Mouse (Mus musculus): ENCODE measurements around the gene Gstt2. TPM values are rescaled to one million over a fixed set of nuclear protein-coding genes. Genes with fewer than 3 reads are reported as not detected.

Gstt2 gene
- polyA plus RNA-seq, 1 experiment from 2014 or later = 77.4 TPM

DNA sequence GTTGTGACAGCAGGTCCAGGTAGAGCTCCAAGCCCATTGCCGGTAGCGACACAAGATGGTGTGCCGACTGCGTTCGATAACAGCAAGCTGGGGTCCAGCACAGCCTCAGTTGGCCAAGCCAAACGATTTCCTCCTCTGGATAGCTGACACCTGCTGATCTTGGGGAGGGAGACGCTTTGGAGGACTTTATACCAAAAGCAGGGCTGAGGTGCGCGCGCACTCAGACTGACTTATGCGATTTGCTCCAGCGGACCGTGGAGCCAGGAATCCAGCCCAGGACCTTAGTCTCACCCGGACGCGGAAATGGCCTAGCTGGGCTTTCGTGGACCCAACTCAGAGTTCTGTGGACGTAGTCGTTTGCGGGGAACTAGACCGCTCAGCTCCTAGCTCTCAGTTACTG is 3.0 kb downstream of the Gstt2 start:
- no peaks in the 10 kb centered on the region for H3K9me3 ChIP-seq (ENCODE audit: control insufficient read depth, low read length)
- H3K4me2 ChIP-seq (replicated peaks; ENCODE audit: low read depth) = peak overlapping the region; percentile 77
- H3K4me3 ChIP-seq (ENCODE audit: low read depth, low read length) = peak overlapping the region; percentile 43
- ATAC-seq (ENCODE audit: low FRiP score, low TSS enrichment) (peak; percentile 39), DNase-seq (ENCODE audit: low spot score) (peak; percentile 89)
- WGBS = 3% methylated on average over 21 of the region's 21 CpGs
- no peaks in the 10 kb centered on the region for H3K27me3 ChIP-seq (ENCODE audit: control insufficient read depth, insufficient read depth, low read length)
- peak overlapping the region; percentile 88 for H3K27ac ChIP-seq (replicated peaks)
- no peaks in the 10 kb centered on the region; the same call in none of the 2 replicates for H3K4me1 ChIP-seq (replicated peaks; ENCODE audit: control insufficient read depth, insufficient read depth)
- no peaks in the 10 kb centered on the region for H3K36me3 ChIP-seq (ENCODE audit: control insufficient read depth, insufficient read depth, low read length)
- peak overlapping the region; percentile 67 for H3K9ac ChIP-seq (ENCODE audit: low read length)
- TF ChIP-seq CTCF (IDR thresholded peaks at IDR 0.05; ENCODE audit: low read depth) (no peak), EP300 (optimal IDR thresholded peaks at IDR 0.05) (no peak)

DNA sequence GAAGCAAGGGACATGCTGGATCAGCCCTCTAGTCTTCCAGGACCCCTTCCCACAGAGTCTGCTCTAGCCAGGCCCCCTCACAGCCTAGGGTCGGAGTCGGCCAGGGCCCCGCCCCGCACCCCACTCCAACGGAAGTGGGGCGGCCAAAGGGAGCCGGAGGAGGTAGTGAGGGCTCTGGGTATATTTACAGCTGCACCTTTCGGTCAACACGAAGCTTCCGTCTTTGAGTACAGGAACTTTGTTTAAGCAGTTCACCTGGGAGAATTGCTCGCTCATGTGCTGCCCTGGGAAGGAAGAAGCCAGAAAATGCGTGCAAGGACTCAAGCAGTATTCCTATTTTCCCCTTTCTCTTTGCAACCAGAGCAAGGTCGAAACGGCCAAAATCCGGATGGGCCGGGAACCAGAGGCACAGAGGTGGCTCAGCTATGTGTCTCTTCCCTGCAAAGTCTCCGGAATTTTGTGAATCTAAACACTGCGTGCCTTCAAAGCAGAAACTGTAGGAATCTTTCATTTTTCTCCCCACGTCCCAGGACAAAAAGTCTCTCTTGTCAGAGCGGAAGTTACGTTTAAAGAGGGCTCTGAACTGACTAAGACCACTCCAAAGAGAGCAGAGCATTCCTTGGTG is 3.7 kb downstream of the Gstt2 start:
- peak; percentile 62 for DNase-seq (ENCODE audit: low spot score)
- WGBS = 13% methylated on average over 21 of the region's 21 CpGs
- peak overlapping the region; percentile 43 for H3K4me3 ChIP-seq (ENCODE audit: low read depth, low read length)
- no peaks in the 10 kb centered on the region; the same call in none of the 2 replicates for H3K4me1 ChIP-seq (replicated peaks; ENCODE audit: control insufficient read depth, insufficient read depth)
- peak overlapping the region; percentile 67 for H3K9ac ChIP-seq (ENCODE audit: low read length)
- TF ChIP-seq EP300 (optimal IDR thresholded peaks at IDR 0.05) = no peak
- TF ChIP-seq CTCF (IDR thresholded peaks at IDR 0.05; ENCODE audit: low read depth) = no peak
- no peaks in the 10 kb centered on the region for H3K27me3 ChIP-seq (ENCODE audit: control insufficient read depth, insufficient read depth, low read length)
- H3K9me3 ChIP-seq (ENCODE audit: control insufficient read depth, low read length) = no peaks in the 10 kb centered on the region
- ATAC-seq (ENCODE audit: low FRiP score, low TSS enrichment) = peak; percentile 16; the same call in 1 of the 2 replicates
- peak overlapping the region; percentile 77 for H3K4me2 ChIP-seq (replicated peaks; ENCODE audit: low read depth)
- H3K36me3 ChIP-seq (ENCODE audit: control insufficient read depth, insufficient read depth, low read length) = no peaks in the 10 kb centered on the region
- peak overlapping the region; percentile 88 for H3K27ac ChIP-seq (replicated peaks)

GRCm38 (mm10) chr10:75832272-75832895 is 4.8 kb downstream of the Gstt2 start:
- peak; percentile 88 for DNase-seq (ENCODE audit: low spot score)
- Histone ChIP-seq H3K27ac (replicated peaks) (no peak overlapping the region), H3K4me3 (ENCODE audit: low read depth, low read length) (no peak overlapping the region), H3K27me3 (ENCODE audit: control insufficient read depth, insufficient read depth, low read length) (no peaks in the 10 kb centered on the region), H3K36me3 (ENCODE audit: control insufficient read depth, insufficient read depth, low read length) (no peaks in the 10 kb centered on the region), H3K9me3 (ENCODE audit: control insufficient read depth, low read length) (no peaks in the 10 kb centered on the region), H3K4me1 (replicated peaks; ENCODE audit: control insufficient read depth, insufficient read depth) (peaks cover 1% of the 10 kb centered on the region), H3K9ac (ENCODE audit: low read length) (no peak overlapping the region), H3K4me2 (replicated peaks; ENCODE audit: low read depth) (no peak overlapping the region)
- ATAC-seq (ENCODE audit: low FRiP score, low TSS enrichment) = peak; percentile 16; the same call in 1 of the 2 replicates
- TF ChIP-seq CTCF (IDR thresholded peaks at IDR 0.05; ENCODE audit: low read depth) (peak; percentile 94), EP300 (optimal IDR thresholded peaks at IDR 0.05) (no peak)
- 71% methylated on average over 13 of the region's 13 CpGs for WGBS

- no peak overlapping the region for H3K27ac ChIP-seq (replicated peaks)
These were observed 7.0 kb downstream of the Gstt2 start for GRCm38 (mm10) chr10:75830275-75830670.

DNA sequence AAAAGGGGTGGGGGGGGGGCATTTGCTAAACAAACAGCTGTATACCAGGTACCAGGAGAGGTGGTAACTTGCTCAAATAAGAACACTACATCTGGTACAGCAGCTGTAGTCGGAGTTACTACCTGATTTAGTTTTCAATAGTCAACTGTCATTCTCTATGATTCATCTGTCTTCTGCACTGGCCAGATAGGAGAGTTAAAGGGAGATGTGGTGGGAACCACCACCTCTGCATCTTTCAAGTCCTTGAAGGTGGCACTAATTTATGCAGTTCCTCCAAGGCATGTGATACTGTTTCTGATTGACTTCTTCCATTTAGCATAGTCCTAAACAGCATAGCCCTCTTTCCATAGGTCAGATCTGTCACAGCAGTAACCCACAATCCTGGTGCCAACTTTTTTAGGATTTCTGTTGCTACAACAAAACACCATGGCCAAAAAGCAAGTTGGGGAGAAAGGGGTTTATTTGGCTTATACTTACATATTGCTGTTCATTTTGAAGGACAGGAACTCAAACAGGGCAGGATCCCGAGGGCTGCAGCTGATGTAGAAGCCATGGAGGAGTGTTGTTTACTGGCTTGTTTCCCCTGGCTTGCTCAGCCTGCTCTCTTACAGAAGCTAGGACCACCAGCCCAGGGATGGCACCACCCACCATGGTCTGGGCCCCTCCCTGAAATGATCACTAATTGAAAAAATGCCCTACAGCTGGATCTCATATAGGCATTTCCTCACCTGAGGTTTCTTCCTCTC is 7.5 kb downstream of the Gstt2 start:
- H3K4me2 ChIP-seq (replicated peaks; ENCODE audit: low read depth) = no peak overlapping the region
- 65% methylated on average over 2 of the region's 2 CpGs for WGBS
- no peaks in the 10 kb centered on the region for H3K9me3 ChIP-seq (ENCODE audit: control insufficient read depth, low read length)
- TF ChIP-seq CTCF (IDR thresholded peaks at IDR 0.05; ENCODE audit: low read depth) (no peak), EP300 (optimal IDR thresholded peaks at IDR 0.05) (no peak)
- H3K27ac ChIP-seq (replicated peaks) = no peak overlapping the region
- peaks cover 2% of the 10 kb centered on the region; the same call in 1 of the 2 replicates for H3K4me1 ChIP-seq (replicated peaks; ENCODE audit: control insufficient read depth, insufficient read depth)
- no peak for DNase-seq (ENCODE audit: low spot score)
- no peaks in the 10 kb centered on the region for H3K36me3 ChIP-seq (ENCODE audit: control insufficient read depth, insufficient read depth, low read length)
- H3K4me3 ChIP-seq (ENCODE audit: low read depth, low read length) = no peak overlapping the region
- no peaks in the 10 kb centered on the region for H3K27me3 ChIP-seq (ENCODE audit: control insufficient read depth, insufficient read depth, low read length)
- no peak overlapping the region for H3K9ac ChIP-seq (ENCODE audit: low read length)
- no peak for ATAC-seq (ENCODE audit: low FRiP score, low TSS enrichment)

More at GRCm38 (mm10) chr10:75830275-75830670, 7.0 kb downstream of the Gstt2 start:
- peaks cover 2% of the 10 kb centered on the region; the same call in 1 of the 2 replicates for H3K4me1 ChIP-seq (replicated peaks; ENCODE audit: control insufficient read depth, insufficient read depth)
- H3K27me3 ChIP-seq (ENCODE audit: control insufficient read depth, insufficient read depth, low read length) = no peaks in the 10 kb centered on the region
- no peaks in the 10 kb centered on the region for H3K36me3 ChIP-seq (ENCODE audit: control insufficient read depth, insufficient read depth, low read length)
- ATAC-seq (ENCODE audit: low FRiP score, low TSS enrichment) = no peak
- WGBS = 76% methylated on average over 2 of the region's 2 CpGs
- no peak for DNase-seq (ENCODE audit: low spot score)
- H3K9ac ChIP-seq (ENCODE audit: low read length) = no peak overlapping the region
- no peak for TF ChIP-seq CTCF (IDR thresholded peaks at IDR 0.05; ENCODE audit: low read depth)
- TF ChIP-seq EP300 (optimal IDR thresholded peaks at IDR 0.05) = no peak
- H3K4me3 ChIP-seq (ENCODE audit: low read depth, low read length) = no peak overlapping the region
- no peaks in the 10 kb centered on the region for H3K9me3 ChIP-seq (ENCODE audit: control insufficient read depth, low read length)
- H3K4me2 ChIP-seq (replicated peaks; ENCODE audit: low read depth) = no peak overlapping the region

Measured in stomach, postnatal 0 days (tissue).